Mouse (Mus musculus) bone marrow, adult 2 months (tissue): ENCODE data around the gene Kansl1. TPM values are rescaled to one million over a fixed set of nuclear protein-coding genes. Genes with fewer than 3 reads are reported as not detected.

Source experiments
- H3K27ac ChIP-seq: fragments of 200-500 bp; 2 replicates; pipeline ENCODE4 v1.5.1; 2012; ENCODE audit warnings: low read depth, mild to moderate bottlenecking, control low read depth, inconsistent platforms, low read length; ENCODE audit not compliant: control insufficient read depth, poor library complexity, insufficient read depth
- H3K4me1 ChIP-seq: fragments of 200-500 bp; 2 replicates; pipeline ENCODE4 v1.6.1; 2011; ENCODE audit warnings: low read length; ENCODE audit not compliant: control insufficient read depth, insufficient read depth
- H3K4me3 ChIP-seq: fragments of 200-500 bp; replicated peaks from 2 replicates; pipeline ENCODE3; 2011; ENCODE audit warnings: mild to moderate bottlenecking, low read depth, low read length, control low read depth; ENCODE audit not compliant: control insufficient read depth
- CTCF ChIP-seq: fragments of 200-500 bp; IDR thresholded peaks from 2 replicates; pipeline ENCODE4 v1.5.1; 2011; ENCODE audit warnings: low read length, control low read depth; ENCODE audit not compliant: control insufficient read depth, insufficient read depth
- POLR2A ChIP-seq: fragments of 200-500 bp; IDR thresholded peaks from 2 replicates; pipeline ENCODE4 v1.6.1; 2011; ENCODE audit warnings: low read depth, mild to moderate bottlenecking, control low read depth, low read length, borderline replicate concordance; ENCODE audit not compliant: control insufficient read depth
- WGBS: fragments of 180-500 bp; shearing (Covaris S2); methylation state at CpG from one replicate; pipeline ENCODE4 v1.1.7; 2018; 5-methylcytosine and 5-hydroxymethylcytosine counted together
- polyA plus RNA-seq: library from polyadenylated mRNA; stranded (reverse); fragments of >200 nt; gene quantifications from 2 replicates; pipeline ENCODE4 v1.2.4, GENCODE M21; 2011; ENCODE audit warnings: low replicate concordance; ENCODE audit not compliant: missing spikeins, insufficient read depth, insufficient read length

The Kansl1 gene
- polyA plus RNA-seq, 1 experiment = 19.0 TPM

DNA sequence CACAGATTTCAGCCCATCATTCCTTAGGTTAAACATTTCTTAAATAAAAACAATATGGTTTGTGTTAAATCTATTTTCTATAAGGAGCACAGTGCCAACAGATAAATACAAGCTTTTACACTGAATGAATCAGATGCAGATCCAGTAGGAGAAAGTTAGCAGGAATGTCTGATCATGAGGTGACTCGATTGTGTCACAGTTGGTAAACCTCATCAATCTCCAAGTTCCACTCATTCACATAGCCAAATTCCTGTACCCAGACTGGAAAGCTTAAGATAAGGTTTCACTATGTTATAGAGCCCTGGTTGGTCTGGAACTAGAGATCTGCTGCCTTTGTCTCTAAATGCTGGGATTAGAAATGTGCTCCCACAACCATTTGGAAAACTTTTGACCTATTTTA, 33.5 kb downstream of the Kansl1 start:
- H3K4me1 ChIP-seq = peaks cover 3% of the 10 kb centered on the region; the same call in 1 of the 2 replicates

DNA sequence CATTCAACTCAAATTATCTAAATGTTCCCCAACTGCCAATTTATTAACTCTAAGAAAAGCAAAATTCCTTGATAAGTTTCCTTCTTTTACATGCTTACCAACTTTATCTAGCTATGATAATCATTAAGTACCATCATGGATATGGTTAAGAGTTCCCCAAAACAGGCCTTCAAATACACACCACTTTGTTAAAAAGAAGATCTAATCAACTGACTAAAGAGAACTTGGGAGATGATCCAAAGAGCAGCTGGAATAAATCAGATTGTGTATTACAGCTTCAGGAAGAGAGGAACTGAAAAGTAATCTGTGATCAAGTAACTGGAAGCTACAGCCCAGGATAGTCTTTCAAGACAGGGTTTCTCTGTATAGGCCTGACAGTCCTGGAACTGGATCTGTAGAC, 36.4 kb downstream of the Kansl1 start:
- H3K4me3 ChIP-seq = no peak overlapping the region
- TF ChIP-seq POLR2A = no peak
- no peak for TF ChIP-seq CTCF
- H3K27ac ChIP-seq = no peak overlapping the region
- H3K4me1 ChIP-seq = peaks cover 2% of the 10 kb centered on the region; the same call in 1 of the 2 replicates

More for the DNA sequence above, 33.5 kb downstream of the Kansl1 start:
- Histone ChIP-seq H3K4me3 (no peak overlapping the region), H3K27ac (no peak overlapping the region)
- no peak for TF ChIP-seq CTCF
- no peak for TF ChIP-seq POLR2A
- WGBS = 20% methylated on average over 1 of the region's 1 CpGs

DNA sequence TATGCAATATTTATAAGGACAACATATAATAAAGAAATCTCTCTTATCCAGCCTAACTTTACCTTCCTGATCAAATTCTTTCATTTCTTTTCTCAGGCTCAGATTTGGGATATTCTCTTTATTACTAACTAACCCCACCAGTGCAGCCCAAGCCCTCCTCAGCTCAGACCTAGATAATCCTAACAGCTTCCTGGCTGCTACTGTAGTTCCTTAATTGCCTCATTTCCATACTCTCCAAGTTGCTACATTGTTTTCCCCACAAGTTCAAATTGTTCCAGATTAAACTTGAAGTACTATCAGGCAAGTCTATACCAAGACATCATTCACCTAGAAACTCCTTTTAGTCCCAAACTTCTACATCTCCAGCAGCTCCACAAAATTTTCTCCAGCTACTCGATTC, 36.9 kb downstream of the Kansl1 start:
- TF ChIP-seq CTCF (no peak), POLR2A (no peak)
- Histone ChIP-seq H3K4me1 (peaks cover 1% of the 10 kb centered on the region; the same call in 1 of the 2 replicates), H3K4me3 (no peak overlapping the region), H3K27ac (no peak overlapping the region)
- WGBS = 40% methylated on average over 1 of the region's 1 CpGs

DNA sequence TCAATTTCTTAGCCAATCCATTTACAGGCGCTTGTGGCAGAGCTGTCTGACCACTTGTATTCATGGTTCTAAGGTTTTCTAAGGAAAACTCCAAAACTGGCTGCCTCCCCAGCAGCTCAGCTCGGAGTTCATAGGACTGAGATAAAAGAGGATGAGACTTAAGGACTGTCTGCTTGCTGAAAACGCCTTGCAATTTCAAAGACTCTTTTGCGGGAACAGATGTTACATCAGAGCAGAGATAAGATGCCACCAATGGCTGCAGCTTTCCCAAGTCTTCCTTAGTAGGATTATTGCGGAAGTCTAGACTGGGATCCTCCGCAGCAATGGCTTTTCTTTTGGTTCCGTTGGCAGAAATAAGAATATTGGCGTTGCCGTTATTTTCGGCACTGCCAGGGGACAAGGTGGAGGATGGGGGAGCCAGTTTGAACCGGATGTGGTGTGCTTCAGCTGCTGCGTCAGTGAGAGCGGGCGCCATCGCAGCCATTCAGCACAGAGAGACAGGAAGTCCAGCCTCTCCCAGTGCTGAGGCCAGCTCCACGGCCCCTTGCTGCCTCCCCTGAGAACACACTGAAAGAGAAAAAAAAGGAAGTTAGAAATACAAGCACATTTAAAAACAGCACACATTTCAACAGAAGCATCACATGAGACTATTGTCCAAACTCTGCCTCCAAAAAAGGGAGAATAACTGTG, 43.8 kb downstream of the Kansl1 start:
- WGBS = 14% methylated on average over 16 of the region's 16 CpGs
- H3K4me1 ChIP-seq = no peaks in the 10 kb centered on the region

DNA sequence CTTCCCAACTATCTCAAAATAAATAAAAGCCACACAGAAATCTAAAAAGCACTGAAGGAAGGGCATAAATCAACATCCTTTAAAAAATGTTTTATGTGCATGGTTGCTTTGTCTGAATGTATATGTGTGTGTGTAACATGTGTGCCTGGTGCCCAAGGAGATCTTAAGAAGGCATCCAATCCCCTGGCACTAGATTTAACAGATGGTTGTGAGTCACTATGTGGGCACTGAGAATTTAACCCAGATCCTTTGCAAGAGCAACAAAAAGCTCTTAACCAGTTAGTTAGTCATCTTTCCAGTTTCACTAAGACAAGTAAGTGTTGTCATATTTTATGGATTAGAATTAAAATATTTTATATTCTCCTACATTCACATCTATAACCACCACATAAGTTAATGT, 56.4 kb downstream of the Kansl1 start:
- no peak for TF ChIP-seq POLR2A
- no peak for TF ChIP-seq CTCF
- H3K4me3 ChIP-seq = no peak overlapping the region
- H3K4me1 ChIP-seq = no peaks in the 10 kb centered on the region
- H3K27ac ChIP-seq = no peak overlapping the region

More for the DNA sequence above, 43.8 kb downstream of the Kansl1 start:
- TF ChIP-seq CTCF (no peak), POLR2A (peak; percentile 52; the same call in 1 of the 2 replicates)
- peak overlapping the region; percentile 18 for H3K4me3 ChIP-seq
- peak overlapping the region; percentile 46 for H3K27ac ChIP-seq

DNA sequence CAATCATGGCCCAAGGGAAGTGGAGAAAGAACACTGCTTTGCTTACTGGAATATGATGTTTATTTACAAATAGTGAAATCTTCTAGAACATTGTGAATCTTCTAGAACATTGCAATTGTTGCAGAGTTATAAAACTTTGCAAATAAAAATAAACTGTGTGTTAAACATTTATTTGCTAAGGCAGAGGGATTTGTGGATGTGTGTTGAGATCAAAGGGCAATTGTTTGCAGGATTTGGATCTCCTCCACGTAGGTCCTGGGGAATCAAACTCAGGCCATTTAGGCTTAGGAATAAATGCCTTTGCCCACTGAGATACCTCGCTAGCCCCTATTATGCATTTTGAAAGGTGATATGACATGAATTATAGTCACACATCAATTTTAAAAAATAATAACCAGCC, 61.3 kb downstream of the Kansl1 start:
- H3K4me1 ChIP-seq = no peaks in the 10 kb centered on the region
- H3K27ac ChIP-seq = no peak overlapping the region
- H3K4me3 ChIP-seq = no peak overlapping the region
- TF ChIP-seq POLR2A (no peak), CTCF (no peak)
- 89% methylated on average over 2 of the region's 2 CpGs for WGBS

DNA sequence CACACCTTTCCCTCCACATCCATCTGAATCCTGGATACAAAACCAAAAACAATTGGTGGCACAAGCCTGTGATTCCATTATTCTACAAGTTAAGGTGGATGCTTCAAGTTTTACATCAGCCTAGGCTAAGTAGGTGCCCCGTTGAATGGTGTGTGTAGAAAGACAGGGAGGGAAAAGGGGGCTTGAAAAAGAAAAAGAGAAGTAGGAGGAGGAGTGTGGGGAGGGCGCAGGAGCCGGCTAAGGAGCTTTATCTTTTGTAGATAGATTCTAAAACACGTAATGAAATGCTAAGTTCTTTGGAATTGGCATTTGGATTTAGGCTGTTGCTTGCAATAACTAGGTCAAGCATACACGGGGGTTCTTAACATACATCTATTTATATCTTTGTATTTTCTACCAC, 67.7 kb downstream of the Kansl1 start:
- TF ChIP-seq POLR2A (no peak), CTCF (no peak)
- peaks cover 2% of the 10 kb centered on the region; the same call in 1 of the 2 replicates for H3K4me1 ChIP-seq
- 39% methylated on average over 5 of the region's 5 CpGs for WGBS

DNA sequence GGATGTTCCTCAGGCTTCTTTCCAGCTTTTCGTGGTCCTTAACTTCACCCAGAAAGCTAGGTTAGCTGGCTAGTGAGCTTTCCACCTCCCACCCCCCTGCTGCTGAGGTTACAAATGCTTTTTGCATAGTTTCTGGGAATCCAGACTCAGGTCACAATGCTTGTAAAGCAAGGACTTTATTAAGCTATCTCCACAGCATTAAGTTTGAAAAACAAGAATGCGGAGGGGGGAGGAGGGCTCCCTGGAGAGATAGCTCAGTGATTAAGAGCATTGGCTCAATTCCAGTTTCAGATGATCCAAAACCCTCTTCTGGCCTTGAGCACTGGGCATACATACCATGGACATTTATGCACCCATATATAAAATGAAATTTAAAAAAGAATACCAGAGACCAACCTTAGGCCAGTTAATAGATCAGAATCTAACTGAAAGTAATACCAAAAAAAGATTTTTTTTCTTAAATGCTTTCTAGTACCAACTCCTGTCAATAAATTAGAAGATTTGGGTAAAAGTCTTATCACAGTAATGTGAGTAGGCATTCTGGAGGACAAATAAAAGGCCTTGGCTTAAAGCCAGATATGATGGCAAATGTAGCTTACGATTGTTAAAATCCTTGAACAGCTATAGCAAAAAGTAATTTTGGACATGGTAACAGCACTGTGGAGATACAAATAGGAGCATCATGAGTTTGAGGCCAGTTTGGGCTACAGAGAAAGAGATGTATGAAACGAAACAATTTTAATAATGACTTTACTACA, 69.0 kb downstream of the Kansl1 start:
- peaks cover 2% of the 10 kb centered on the region; the same call in 1 of the 2 replicates for H3K4me1 ChIP-seq
- no peak overlapping the region for H3K4me3 ChIP-seq
- H3K27ac ChIP-seq = no peak overlapping the region
- TF ChIP-seq CTCF (no peak), POLR2A (no peak)
- 75% methylated on average over 4 of the region's 4 CpGs for WGBS

More for the DNA sequence above, 67.7 kb downstream of the Kansl1 start:
- no peak overlapping the region for H3K27ac ChIP-seq
- no peak overlapping the region for H3K4me3 ChIP-seq
